Mouse (Mus musculus) heart, embryonic 10.5 days (tissue): ENCODE measurements at regions not wholly inside any gene's neighbourhood (a gene's known extent, or its start where the extent isn't known, plus 50 kb on each side); places are given as distances from the start of the nearest gene placed in this dataset.
A peak's percentile ranks its signal among the peaks of the same experiment; 100 is the strongest.
"Not testable (repeated sequence)": the region's sequence is repeated elsewhere in the genome, so short reads cannot be mapped to it uniquely, and the experiment has no call there.

ENCODE experiments used
- DNase-seq: peaks from one replicate; pipeline ENCODE4 v3.0.0-alpha.2; 2017; ENCODE audit warnings: low spot score
- H3K27ac ChIP-seq: fragments of 300-500 bp; sonication (generic); 2 replicates; pipeline ENCODE4 v1.5.1; 2016; ENCODE audit warnings: mild to moderate bottlenecking
- H3K27me3 ChIP-seq: fragments of 300-500 bp; sonication (generic); 2 replicates; pipeline ENCODE4 v1.6.1; 2016; ENCODE audit warnings: mild to moderate bottlenecking; ENCODE audit not compliant: poor library complexity, insufficient read depth, severe bottlenecking
- H3K36me3 ChIP-seq: fragments of 300-500 bp; sonication (generic); 2 replicates; pipeline ENCODE4 v1.6.1; 2016; ENCODE audit warnings: mild to moderate bottlenecking, moderate library complexity
- H3K4me1 ChIP-seq: fragments of 300-500 bp; sonication (generic); 2 replicates; pipeline ENCODE4 v1.6.1; 2016; ENCODE audit warnings: mild to moderate bottlenecking
- H3K4me3 ChIP-seq: fragments of 300-500 bp; sonication (generic); 2 replicates; pipeline ENCODE4 v1.5.1; 2016; ENCODE audit warnings: mild to moderate bottlenecking, moderate library complexity
- H3K9me3 ChIP-seq: fragments of 300-500 bp; sonication (generic); 2 replicates; pipeline ENCODE4 v1.6.1; 2016; ENCODE audit warnings: mild to moderate bottlenecking, moderate library complexity
- WGBS: fragments of 180-500 bp; shearing (Covaris S2); methylation state at CpG from one replicate; pipeline ENCODE4 v1.1.7; 2016; 5-methylcytosine and 5-hydroxymethylcytosine counted together

DNA sequence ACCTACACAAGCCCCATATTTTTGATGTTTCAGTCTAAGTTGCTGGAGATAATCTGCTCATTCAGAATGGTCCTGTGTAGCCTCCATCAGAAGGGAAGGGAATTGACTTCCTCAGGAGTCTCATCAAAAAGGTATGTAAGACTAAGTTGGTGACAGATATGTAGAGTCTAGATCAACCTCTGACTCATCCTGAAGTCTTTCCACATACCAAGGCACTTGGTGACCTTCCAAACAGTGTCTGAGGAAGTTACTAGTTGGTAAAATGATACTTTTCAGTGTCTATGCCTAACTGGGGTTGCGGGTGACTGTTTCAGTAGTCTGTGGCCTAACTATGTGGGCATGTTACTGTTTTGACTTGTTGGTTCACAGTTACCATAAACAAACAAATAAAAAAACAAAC lies 133.0 kb upstream of the Plcb4 start:
- Histone ChIP-seq H3K4me1 (no peaks in the 10 kb centered on the region), H3K27ac (no peak overlapping the region), H3K36me3 (no peaks in the 10 kb centered on the region), H3K4me3 (no peak overlapping the region), H3K9me3 (no peaks in the 10 kb centered on the region), H3K27me3 (no peaks in the 10 kb centered on the region)
- 95% methylated on average over 1 of the region's 1 CpGs for WGBS
- DNase-seq = no peak

DNA sequence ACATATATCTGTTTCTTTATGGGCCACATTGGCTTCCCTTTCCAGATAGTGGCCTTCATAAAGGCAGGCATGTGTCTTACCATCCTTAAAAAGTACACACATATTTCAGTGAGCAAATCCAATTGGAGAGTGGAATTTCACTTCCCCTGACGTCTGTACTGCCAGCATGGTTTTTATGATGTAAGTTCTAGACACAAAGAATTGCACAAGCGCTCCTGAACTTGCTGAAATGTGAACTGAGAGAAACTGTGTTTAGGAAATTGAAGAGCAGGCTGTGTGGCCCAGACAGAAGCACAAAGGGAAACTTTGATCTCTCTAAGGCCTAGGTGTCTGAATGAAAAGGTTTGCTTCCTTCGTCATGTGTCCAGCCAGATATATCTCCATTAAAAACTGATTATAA lies 129.2 kb upstream of the Plcb4 start:
- no peaks in the 10 kb centered on the region for H3K36me3 ChIP-seq
- 83% methylated on average over 3 of the region's 3 CpGs for WGBS

DNA sequence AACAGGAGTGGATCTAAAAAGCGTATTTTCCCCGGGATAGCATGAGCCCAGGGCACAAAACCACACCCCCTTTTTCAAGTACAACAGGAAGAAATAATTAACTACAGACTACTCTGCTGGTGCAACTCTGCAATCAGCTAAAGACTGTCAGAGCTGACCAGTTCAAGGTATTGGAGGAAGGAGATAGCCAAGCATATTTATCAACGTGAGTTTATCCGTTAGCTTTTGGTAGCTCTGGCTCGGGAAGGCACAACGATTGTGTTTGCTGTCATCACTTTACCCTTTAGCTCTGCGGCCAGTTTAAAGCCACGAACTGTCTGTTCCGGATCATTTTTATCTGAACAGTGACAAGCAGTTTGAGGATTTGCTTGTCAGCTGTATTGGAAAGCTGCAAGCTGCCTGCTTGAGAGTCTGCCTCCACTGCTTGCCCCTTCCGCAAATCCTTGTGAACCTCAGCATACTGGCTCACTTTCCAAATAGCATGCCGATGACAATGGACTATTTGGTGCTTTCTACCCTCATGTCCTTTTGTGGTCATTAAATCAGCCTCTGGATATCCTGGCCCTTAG lies 122.4 kb upstream of the Plcb4 start:
- 11% methylated on average over 11 of the region's 11 CpGs for WGBS
- H3K27me3 ChIP-seq = no peaks in the 10 kb centered on the region
- H3K4me1 ChIP-seq = peaks cover 19% of the 10 kb centered on the region
- H3K27ac ChIP-seq = peak overlapping the region; percentile 84
- no peaks in the 10 kb centered on the region for H3K36me3 ChIP-seq
- H3K9me3 ChIP-seq = no peaks in the 10 kb centered on the region; the same call in 1 of the 2 replicates
- peak; percentile 88 for DNase-seq
- H3K4me3 ChIP-seq = peak overlapping the region; percentile 37

More for the DNA sequence above, 129.2 kb upstream of the Plcb4 start:
- Histone ChIP-seq H3K4me1 (no peaks in the 10 kb centered on the region), H3K4me3 (no peak overlapping the region), H3K27me3 (no peaks in the 10 kb centered on the region), H3K9me3 (no peaks in the 10 kb centered on the region; the same call in 1 of the 2 replicates), H3K27ac (no peak overlapping the region)
- DNase-seq = no peak

DNA sequence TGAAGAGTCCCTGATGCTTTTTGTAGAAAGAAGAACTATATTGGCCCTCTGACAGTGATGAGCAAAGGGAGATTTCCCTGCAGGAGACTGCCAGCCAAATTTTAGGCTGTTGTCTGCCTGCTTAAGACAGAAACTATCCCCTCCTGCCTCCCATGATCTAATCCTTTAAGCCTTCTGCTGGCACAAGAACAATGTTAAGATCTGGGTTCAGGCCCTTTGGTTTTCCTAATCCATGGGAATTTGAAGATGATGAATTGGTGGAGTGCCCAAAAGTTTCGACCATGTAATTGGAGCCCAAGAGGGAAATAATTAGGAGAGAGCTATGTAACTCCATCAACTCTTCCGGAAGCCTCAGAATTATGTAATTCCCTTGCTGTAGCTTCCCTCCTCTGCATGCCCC lies 120.8 kb upstream of the Plcb4 start:
- WGBS = 83% methylated on average over 2 of the region's 2 CpGs
- peaks cover 19% of the 10 kb centered on the region for H3K4me1 ChIP-seq
- no peak for DNase-seq
- H3K27me3 ChIP-seq = no peaks in the 10 kb centered on the region
- H3K36me3 ChIP-seq = no peaks in the 10 kb centered on the region
- H3K4me3 ChIP-seq = no peak overlapping the region
- no peaks in the 10 kb centered on the region for H3K9me3 ChIP-seq
- H3K27ac ChIP-seq = peak overlapping the region; percentile 84

DNA sequence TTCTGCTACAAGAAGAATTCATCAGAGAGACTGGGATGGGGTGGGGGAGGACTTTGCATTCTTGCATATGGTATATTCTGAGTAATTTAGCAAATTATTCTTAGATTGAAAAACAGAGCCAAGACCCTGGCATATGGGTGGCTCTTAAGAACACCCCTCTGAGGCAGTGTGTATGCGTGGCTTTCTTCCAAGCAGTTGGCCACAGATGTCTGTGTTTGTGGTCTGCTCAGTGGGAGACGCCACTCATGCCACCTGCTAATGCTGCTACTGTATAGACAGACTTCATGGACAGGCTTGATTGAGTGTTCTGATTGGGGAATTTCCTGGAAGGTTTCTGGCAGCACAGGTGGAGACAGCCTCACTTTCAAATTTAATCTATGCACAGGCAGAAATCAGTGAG lies 117.8 kb upstream of the Plcb4 start:
- no peak for DNase-seq
- Histone ChIP-seq H3K27ac (no peak overlapping the region), H3K36me3 (no peaks in the 10 kb centered on the region), H3K4me3 (no peak overlapping the region), H3K27me3 (no peaks in the 10 kb centered on the region), H3K9me3 (no peaks in the 10 kb centered on the region), H3K4me1 (peaks cover 19% of the 10 kb centered on the region)
- 90% methylated on average over 2 of the region's 2 CpGs for WGBS

DNA sequence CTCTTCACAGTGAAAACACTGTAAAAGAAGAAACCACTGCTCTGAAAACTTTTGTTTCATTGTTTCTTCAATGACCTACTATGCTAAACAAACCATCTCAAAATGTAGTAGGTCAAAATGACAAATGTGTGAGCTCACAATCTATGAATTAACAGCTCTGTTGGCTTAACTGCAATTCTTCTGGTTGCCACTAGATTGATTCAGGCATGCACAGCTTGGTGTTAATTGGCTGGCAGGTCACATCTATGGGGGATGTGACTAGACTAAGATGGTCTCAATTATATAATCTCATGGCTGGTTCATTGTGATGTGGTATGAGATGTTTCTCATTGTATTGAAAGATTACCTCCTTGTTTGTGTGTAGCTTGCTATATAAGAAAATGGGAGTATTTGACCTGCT lies 116.9 kb upstream of the Plcb4 start:
- DNase-seq = no peak
- Histone ChIP-seq H3K27me3 (no peaks in the 10 kb centered on the region), H3K4me3 (no peak overlapping the region), H3K9me3 (no peaks in the 10 kb centered on the region), H3K4me1 (peaks cover 13% of the 10 kb centered on the region), H3K36me3 (no peaks in the 10 kb centered on the region), H3K27ac (no peak overlapping the region)

DNA sequence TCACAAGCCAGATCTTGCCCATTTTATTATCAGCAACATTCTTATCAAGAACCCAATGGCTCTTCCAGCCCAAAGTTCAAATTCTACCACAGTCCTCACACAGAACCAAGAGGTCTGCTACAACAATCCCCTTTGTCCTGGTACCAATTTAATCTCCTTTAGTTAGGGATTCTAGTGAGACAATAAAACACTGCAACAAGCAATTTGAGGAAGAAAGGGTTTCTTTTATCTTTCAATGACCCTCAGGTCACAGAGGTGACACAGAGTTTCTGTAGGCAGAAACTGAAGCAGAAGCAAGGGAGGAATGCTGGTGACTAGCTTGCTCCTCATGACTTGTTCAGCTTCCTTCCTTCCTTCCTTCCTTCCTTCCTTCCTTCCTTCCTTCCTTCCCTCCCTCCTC lies 113.9 kb upstream of the Plcb4 start:
- Histone ChIP-seq H3K27ac (no peak overlapping the region), H3K4me1 (no peaks in the 10 kb centered on the region), H3K4me3 (no peak overlapping the region), H3K36me3 (no peaks in the 10 kb centered on the region), H3K27me3 (no peaks in the 10 kb centered on the region), H3K9me3 (no peaks in the 10 kb centered on the region)
- no peak for DNase-seq

DNA sequence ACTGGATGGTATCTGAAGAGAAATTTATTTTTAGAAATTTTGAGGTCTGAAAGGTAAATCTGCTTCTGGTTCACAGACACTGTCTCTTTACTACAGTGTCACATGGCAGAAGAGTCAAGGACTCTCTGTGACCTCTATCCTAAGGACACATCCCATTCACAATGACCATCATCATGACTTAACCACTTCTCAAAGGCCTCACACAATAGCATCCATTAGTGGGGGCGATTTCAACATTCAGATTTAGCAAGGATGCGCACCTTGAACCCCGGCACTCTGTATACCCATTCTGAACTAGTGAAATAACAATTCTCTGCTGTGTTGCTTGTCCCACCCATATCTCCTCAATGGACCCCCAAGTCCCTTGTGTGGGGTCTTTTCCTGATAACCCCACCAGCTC lies 110.8 kb upstream of the Plcb4 start:
- no peaks in the 10 kb centered on the region for H3K36me3 ChIP-seq

DNA sequence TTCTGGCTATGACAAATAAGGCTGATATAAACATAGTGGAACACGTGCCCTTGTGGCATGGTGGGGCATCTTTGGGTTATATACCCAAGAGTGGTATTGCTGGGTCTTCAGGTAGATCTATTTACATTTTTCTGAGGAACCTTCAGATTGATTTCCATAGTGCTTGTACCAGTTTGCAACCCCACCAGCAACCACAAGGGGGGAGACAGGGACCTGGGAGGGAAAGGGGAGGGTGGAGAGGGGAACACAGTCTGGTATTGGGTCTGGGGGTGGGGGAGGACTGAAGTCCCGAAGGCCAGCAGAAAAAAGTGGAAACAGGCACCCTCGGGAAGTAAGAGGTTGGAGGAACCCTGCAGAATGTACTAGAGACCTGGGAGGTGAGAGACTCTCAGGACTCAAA lies 105.8 kb upstream of the Plcb4 start:
- DNase-seq = no peak
- no peak overlapping the region for H3K4me3 ChIP-seq
- H3K4me1 ChIP-seq = no peaks in the 10 kb centered on the region
- H3K36me3 ChIP-seq = no peaks in the 10 kb centered on the region
- H3K9me3 ChIP-seq = no peaks in the 10 kb centered on the region
- H3K27me3 ChIP-seq = no peaks in the 10 kb centered on the region
- WGBS = 46% methylated on average over 3 of the region's 3 CpGs
- no peak overlapping the region for H3K27ac ChIP-seq

More for the DNA sequence above, 110.8 kb upstream of the Plcb4 start:
- H3K9me3 ChIP-seq = no peaks in the 10 kb centered on the region
- no peak for DNase-seq
- H3K4me1 ChIP-seq = no peaks in the 10 kb centered on the region
- WGBS = 84% methylated on average over 3 of the region's 3 CpGs
- H3K27me3 ChIP-seq = no peaks in the 10 kb centered on the region
- no peak overlapping the region for H3K4me3 ChIP-seq
- H3K27ac ChIP-seq = no peak overlapping the region

DNA sequence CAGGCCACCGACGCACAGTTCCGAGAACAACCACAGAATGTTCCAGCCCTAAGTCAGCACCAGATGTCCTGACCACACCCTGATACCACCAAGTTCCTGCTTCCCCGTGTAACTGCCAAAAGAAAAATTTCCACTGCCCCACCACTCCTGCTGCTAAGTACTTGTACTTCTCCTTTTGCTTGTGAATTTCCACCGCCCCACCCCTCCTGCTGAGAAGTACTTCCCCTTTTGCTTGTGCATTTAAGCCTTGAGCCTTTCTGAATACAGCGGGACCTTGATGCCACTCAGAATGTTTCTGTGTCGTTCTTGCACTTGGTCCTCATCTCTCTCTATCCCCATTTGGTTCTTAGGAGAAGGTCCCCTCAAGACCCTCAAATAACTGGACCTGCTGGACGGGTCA lies 100.8 kb upstream of the Plcb4 start:
- 86% methylated on average over 8 of the region's 8 CpGs for whole genome bisulfite sequencing
- not testable (repeated sequence) for H3K27me3 ChIP-seq, H3K4me3 ChIP-seq, DNase-seq, H3K36me3 ChIP-seq, H3K27ac ChIP-seq, H3K4me1 ChIP-seq, H3K9me3 ChIP-seq

DNA sequence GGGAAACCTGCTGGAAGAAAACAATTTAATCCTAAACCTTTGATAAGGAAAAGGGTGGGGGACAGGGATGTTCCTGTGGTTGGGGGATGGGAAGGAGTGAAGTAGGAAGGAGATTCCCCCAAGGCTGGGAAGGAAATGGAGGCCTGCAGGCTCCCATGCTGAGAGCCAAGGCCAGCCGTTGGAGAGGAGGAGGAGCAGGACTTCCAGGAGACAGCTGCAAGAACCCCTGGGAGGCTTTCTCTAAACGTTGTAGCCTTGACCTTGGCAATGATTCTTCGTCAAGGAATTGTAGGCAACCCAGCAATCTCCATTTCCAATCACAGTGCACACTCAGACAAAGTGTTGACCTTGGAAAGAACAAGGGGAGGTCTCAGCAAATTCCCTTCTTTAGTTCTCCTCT lies 99.5 kb upstream of the Plcb4 start:
- Histone ChIP-seq H3K9me3 (0 out of 2 replicates have a peak, but pooled peaks cover 3% of the 10 kb centered on the region), H3K27me3 (no peaks in the 10 kb centered on the region), H3K27ac (no peak overlapping the region), H3K36me3 (no peaks in the 10 kb centered on the region), H3K4me1 (peaks cover 9% of the 10 kb centered on the region), H3K4me3 (no peak overlapping the region)
- no peak for DNase-seq
- WGBS = 43% methylated on average over 3 of the region's 3 CpGs

DNA sequence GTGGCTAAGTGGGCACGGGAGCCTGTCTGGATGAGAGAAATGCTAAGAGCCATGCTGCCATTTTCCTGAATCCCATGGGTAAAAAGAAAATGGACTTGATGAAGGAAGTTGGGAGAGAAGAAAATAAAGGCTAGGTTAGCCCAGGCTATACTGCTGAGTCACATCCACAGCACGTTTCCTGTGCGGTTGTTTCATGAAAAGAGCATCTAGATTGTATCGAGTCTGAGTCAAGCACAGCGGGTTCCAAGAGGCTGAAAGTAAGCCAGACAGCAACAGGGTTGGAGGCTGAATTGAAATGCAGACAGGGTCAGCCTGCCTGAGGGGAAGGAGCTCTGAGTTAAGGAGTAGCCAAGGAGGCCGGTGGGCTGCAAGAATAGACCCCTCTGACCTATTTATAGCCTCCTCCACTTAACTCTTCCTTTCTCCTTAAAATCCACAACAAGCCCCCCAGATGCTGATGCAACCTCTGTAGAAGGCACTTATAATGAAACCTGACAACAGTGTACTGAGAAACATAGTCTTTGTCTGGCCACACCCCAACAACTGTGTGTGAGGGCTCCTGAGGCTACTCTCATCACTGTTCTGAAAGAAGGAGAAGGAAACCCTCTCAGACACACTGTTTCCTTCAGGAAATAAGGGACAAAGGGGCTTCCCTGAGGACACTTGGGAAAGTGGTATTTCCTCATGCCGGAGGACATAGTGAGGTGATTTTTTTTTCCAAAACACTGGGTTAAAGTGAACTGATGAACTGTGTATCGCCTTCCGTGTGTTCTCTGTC lies 98.7 kb upstream of the Plcb4 start:
- Histone ChIP-seq H3K4me3 (no peak overlapping the region), H3K27ac (no peak overlapping the region), H3K9me3 (0 out of 2 replicates have a peak, but pooled peaks cover 3% of the 10 kb centered on the region), H3K4me1 (peaks cover 9% of the 10 kb centered on the region), H3K36me3 (no peaks in the 10 kb centered on the region), H3K27me3 (no peaks in the 10 kb centered on the region)
- DNase-seq = no peak
- WGBS = 69% methylated on average over 9 of the region's 9 CpGs

DNA sequence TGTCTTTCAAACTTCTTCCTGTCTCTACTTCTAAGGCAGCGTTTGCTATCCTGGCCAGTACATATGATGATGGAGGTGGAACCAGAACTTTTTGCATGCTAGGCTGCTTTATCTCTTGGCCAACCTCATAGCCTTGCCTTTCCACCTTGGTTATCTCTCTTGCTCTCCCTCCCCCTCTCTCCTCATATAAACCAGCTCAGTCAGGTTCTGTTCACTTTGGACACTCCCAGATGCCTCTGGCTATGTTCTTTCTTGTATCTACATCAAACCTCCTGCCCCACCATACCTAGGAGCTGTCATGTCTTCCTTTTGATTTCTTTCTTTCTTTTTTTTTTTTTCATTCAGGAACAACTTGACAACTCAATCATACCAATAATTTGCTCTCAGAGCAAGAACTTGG lies 98.0 kb upstream of the Plcb4 start:
- H3K27ac ChIP-seq = no peak overlapping the region
- no peaks in the 10 kb centered on the region for H3K36me3 ChIP-seq
- DNase-seq = no peak
- 80% methylated on average over 1 of the region's 1 CpGs for WGBS
- no peak overlapping the region for H3K4me3 ChIP-seq
- 0 out of 2 replicates have a peak, but pooled peaks cover 3% of the 10 kb centered on the region for H3K9me3 ChIP-seq
- H3K4me1 ChIP-seq = peaks cover 9% of the 10 kb centered on the region
- H3K27me3 ChIP-seq = no peaks in the 10 kb centered on the region

DNA sequence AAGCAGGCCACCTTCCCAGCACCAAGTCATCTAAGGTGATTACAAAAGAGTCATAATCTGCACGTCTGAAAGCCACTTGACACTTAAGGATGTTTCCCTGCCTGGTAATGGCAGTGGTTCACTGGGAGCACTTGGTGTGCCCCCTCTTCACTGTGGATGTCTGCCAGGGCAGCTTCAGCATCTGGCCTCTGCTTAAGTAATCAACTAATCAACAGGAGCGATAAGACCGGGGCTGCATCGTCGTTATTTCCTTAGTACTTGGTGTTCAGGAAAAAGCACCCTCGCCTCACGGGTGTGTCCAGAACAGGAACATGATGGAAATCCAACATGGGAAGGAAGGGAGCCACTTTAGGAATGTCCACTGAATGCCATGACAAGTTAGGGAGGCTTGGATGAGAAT lies 97.1 kb upstream of the Plcb4 start:
- WGBS = 44% methylated on average over 7 of the region's 7 CpGs
- Histone ChIP-seq H3K36me3 (no peaks in the 10 kb centered on the region), H3K4me3 (no peak overlapping the region), H3K4me1 (peaks cover 9% of the 10 kb centered on the region), H3K9me3 (0 out of 2 replicates have a peak, but pooled peaks cover 3% of the 10 kb centered on the region), H3K27me3 (no peaks in the 10 kb centered on the region), H3K27ac (no peak overlapping the region)
- DNase-seq = no peak
